Mouse (Mus musculus): ENCODE measurements at regions not wholly inside any gene's neighbourhood (a gene's known extent, or its start where the extent isn't known, plus 50 kb on each side); places are given as distances from the start of the nearest gene placed in this dataset.

GRCm38 (mm10) chr10:19118569-19119280 is 103.3 kb upstream of the Tnfaip3 start:
- ATAC-seq (ENCODE audit: low read depth), result no peak
- 75% methylated on average over 5 of the region's 5 CpGs for WGBS
- no peak for DNase-seq (ENCODE audit: low spot score)
- peaks cover 10% of the 10 kb centered on the region for H3K4me1 ChIP-seq (ENCODE audit: control insufficient read depth, insufficient read depth, low read length)
- no peaks in the 10 kb centered on the region for H3K9me3 ChIP-seq (ENCODE audit: control insufficient read depth, low read length)
- H3K9ac ChIP-seq (ENCODE audit: low read depth, low read length), result no peak overlapping the region
- H3K36me3 ChIP-seq (ENCODE audit: control insufficient read depth, insufficient read depth, low read length), result no peaks in the 10 kb centered on the region
- no peak overlapping the region for H3K4me3 ChIP-seq (ENCODE audit: low read depth, low read length)
- no peak overlapping the region for H3K27ac ChIP-seq (replicated peaks; ENCODE audit: low read depth, low read length)
- H3K27me3 ChIP-seq (replicated peaks; ENCODE audit: control insufficient read depth, insufficient read depth, low read length), result no peaks in the 10 kb centered on the region; the same call in 1 of the 2 replicates
- no peak overlapping the region for H3K4me2 ChIP-seq (ENCODE audit: low read depth, low read length)

GRCm38 (mm10) chr10:19117071-19117605 is 101.7 kb upstream of the Tnfaip3 start:
- DNase-seq (ENCODE audit: low spot score) (peak; percentile 88), ATAC-seq (ENCODE audit: low read depth) (peak; percentile 84)
- no peaks in the 10 kb centered on the region for H3K36me3 ChIP-seq (ENCODE audit: control insufficient read depth, insufficient read depth, low read length)
- no peaks in the 10 kb centered on the region for H3K9me3 ChIP-seq (ENCODE audit: control insufficient read depth, low read length)
- no peaks in the 10 kb centered on the region; the same call in 1 of the 2 replicates for H3K27me3 ChIP-seq (replicated peaks; ENCODE audit: control insufficient read depth, insufficient read depth, low read length)
- H3K4me1 ChIP-seq (ENCODE audit: control insufficient read depth, insufficient read depth, low read length), result peaks cover under 1% of the 10 kb centered on the region; the same call in 1 of the 2 replicates
- H3K9ac ChIP-seq (ENCODE audit: low read depth, low read length), result no peak overlapping the region
- H3K27ac ChIP-seq (replicated peaks; ENCODE audit: low read depth, low read length), result no peak overlapping the region
- WGBS, result 31% methylated on average over 9 of the region's 9 CpGs
- H3K4me2 ChIP-seq (ENCODE audit: low read depth, low read length), result no peak overlapping the region
- H3K4me3 ChIP-seq (ENCODE audit: low read depth, low read length), result no peak overlapping the region

GRCm38 (mm10) chr10:19112459-19112858 is 97.0 kb upstream of the Tnfaip3 start:
- H3K36me3 ChIP-seq (ENCODE audit: control insufficient read depth, insufficient read depth, low read length), result no peaks in the 10 kb centered on the region

GRCm38 (mm10) chr10:19105231-19105681 is 89.8 kb upstream of the Tnfaip3 start:
- H3K4me1 ChIP-seq (ENCODE audit: control insufficient read depth, insufficient read depth, low read length), result peaks cover 13% of the 10 kb centered on the region; the same call in 1 of the 2 replicates
- DNase-seq (ENCODE audit: low spot score) (peak; percentile 81), ATAC-seq (ENCODE audit: low read depth) (peak; percentile 47; the same call in 1 of the 2 replicates)
- peak overlapping the region; percentile 1 for H3K4me2 ChIP-seq (ENCODE audit: low read depth, low read length)
- WGBS, result 21% methylated on average over 6 of the region's 6 CpGs
- H3K27me3 ChIP-seq (replicated peaks; ENCODE audit: control insufficient read depth, insufficient read depth, low read length), result no peaks in the 10 kb centered on the region
- no peak overlapping the region for H3K4me3 ChIP-seq (ENCODE audit: low read depth, low read length)
- no peak overlapping the region for H3K9ac ChIP-seq (ENCODE audit: low read depth, low read length)
- no peaks in the 10 kb centered on the region for H3K9me3 ChIP-seq (ENCODE audit: control insufficient read depth, low read length)
- H3K36me3 ChIP-seq (ENCODE audit: control insufficient read depth, insufficient read depth, low read length), result no peaks in the 10 kb centered on the region
- peak overlapping the region; percentile 67 for H3K27ac ChIP-seq (replicated peaks; ENCODE audit: low read depth, low read length)

More at GRCm38 (mm10) chr10:19112459-19112858, 97.0 kb upstream of the Tnfaip3 start:
- no peaks in the 10 kb centered on the region for H3K9me3 ChIP-seq (ENCODE audit: control insufficient read depth, low read length)
- H3K4me3 ChIP-seq (ENCODE audit: low read depth, low read length), result no peak overlapping the region
- H3K4me2 ChIP-seq (ENCODE audit: low read depth, low read length), result no peak overlapping the region
- H3K27me3 ChIP-seq (replicated peaks; ENCODE audit: control insufficient read depth, insufficient read depth, low read length), result no peaks in the 10 kb centered on the region
- no peak overlapping the region for H3K9ac ChIP-seq (ENCODE audit: low read depth, low read length)
- H3K27ac ChIP-seq (replicated peaks; ENCODE audit: low read depth, low read length), result no peak overlapping the region
- WGBS, result 80% methylated on average over 2 of the region's 2 CpGs
- H3K4me1 ChIP-seq (ENCODE audit: control insufficient read depth, insufficient read depth, low read length), result no peaks in the 10 kb centered on the region
- DNase-seq (ENCODE audit: low spot score), result no peak
- no peak for ATAC-seq (ENCODE audit: low read depth)

- peak overlapping the region; percentile 67 for H3K27ac ChIP-seq (replicated peaks; ENCODE audit: low read depth, low read length)
- H3K4me1 ChIP-seq (ENCODE audit: control insufficient read depth, insufficient read depth, low read length), result peaks cover 13% of the 10 kb centered on the region; the same call in 1 of the 2 replicates
- no peaks in the 10 kb centered on the region for H3K36me3 ChIP-seq (ENCODE audit: control insufficient read depth, insufficient read depth, low read length)
- peak; percentile 41 for ATAC-seq (ENCODE audit: low read depth)
- 36% methylated on average over 5 of the region's 5 CpGs for WGBS
- no peak overlapping the region for H3K9ac ChIP-seq (ENCODE audit: low read depth, low read length)
- H3K9me3 ChIP-seq (ENCODE audit: control insufficient read depth, low read length), result no peaks in the 10 kb centered on the region
- peak overlapping the region; percentile 1 for H3K4me2 ChIP-seq (ENCODE audit: low read depth, low read length)
- no peaks in the 10 kb centered on the region for H3K27me3 ChIP-seq (replicated peaks; ENCODE audit: control insufficient read depth, insufficient read depth, low read length)
- peak; percentile 53 for DNase-seq (ENCODE audit: low spot score)
- H3K4me3 ChIP-seq (ENCODE audit: low read depth, low read length), result no peak overlapping the region
Measured at GRCm38 (mm10) chr10:19104671-19105203, 89.3 kb upstream of the Tnfaip3 start.

- H3K4me3 ChIP-seq (ENCODE audit: low read depth, low read length), result no peak overlapping the region
- DNase-seq (ENCODE audit: low spot score) (no peak), ATAC-seq (ENCODE audit: low read depth) (no peak)
- no peaks in the 10 kb centered on the region for H3K36me3 ChIP-seq (ENCODE audit: control insufficient read depth, insufficient read depth, low read length)
- no peaks in the 10 kb centered on the region for H3K9me3 ChIP-seq (ENCODE audit: control insufficient read depth, low read length)
- peaks cover 3% of the 10 kb centered on the region; the same call in 1 of the 2 replicates for H3K4me1 ChIP-seq (ENCODE audit: control insufficient read depth, insufficient read depth, low read length)
- no peak overlapping the region for H3K4me2 ChIP-seq (ENCODE audit: low read depth, low read length)
- no peaks in the 10 kb centered on the region for H3K27me3 ChIP-seq (replicated peaks; ENCODE audit: control insufficient read depth, insufficient read depth, low read length)
- no peak overlapping the region for H3K27ac ChIP-seq (replicated peaks; ENCODE audit: low read depth, low read length)
- 89% methylated on average over 10 of the region's 10 CpGs for WGBS
- no peak overlapping the region for H3K9ac ChIP-seq (ENCODE audit: low read depth, low read length)
Measured at GRCm38 (mm10) chr10:19099369-19100285, 84.2 kb upstream of the Tnfaip3 start.

- no peaks in the 10 kb centered on the region for H3K36me3 ChIP-seq (ENCODE audit: control insufficient read depth, insufficient read depth, low read length)
- no peaks in the 10 kb centered on the region for H3K9me3 ChIP-seq (ENCODE audit: control insufficient read depth, low read length)
- H3K4me2 ChIP-seq (ENCODE audit: low read depth, low read length), result no peak overlapping the region
- H3K27me3 ChIP-seq (replicated peaks; ENCODE audit: control insufficient read depth, insufficient read depth, low read length), result no peaks in the 10 kb centered on the region
- 48% methylated on average over 8 of the region's 8 CpGs for WGBS
- peak; percentile 24 for DNase-seq (ENCODE audit: low spot score)
- H3K4me1 ChIP-seq (ENCODE audit: control insufficient read depth, insufficient read depth, low read length), result no peaks in the 10 kb centered on the region
- H3K4me3 ChIP-seq (ENCODE audit: low read depth, low read length), result no peak overlapping the region
- no peak overlapping the region for H3K9ac ChIP-seq (ENCODE audit: low read depth, low read length)
- H3K27ac ChIP-seq (replicated peaks; ENCODE audit: low read depth, low read length), result no peak overlapping the region
- no peak for ATAC-seq (ENCODE audit: low read depth)
Measured at GRCm38 (mm10) chr10:19094297-19094696, 78.8 kb upstream of the Tnfaip3 start.

GRCm38 (mm10) chr10:19093689-19094088 is 78.2 kb upstream of the Tnfaip3 start:
- H3K27me3 ChIP-seq (replicated peaks; ENCODE audit: control insufficient read depth, insufficient read depth, low read length), result no peaks in the 10 kb centered on the region
- DNase-seq (ENCODE audit: low spot score) (no peak), ATAC-seq (ENCODE audit: low read depth) (no peak)
- H3K9ac ChIP-seq (ENCODE audit: low read depth, low read length), result no peak overlapping the region
- no peaks in the 10 kb centered on the region for H3K9me3 ChIP-seq (ENCODE audit: control insufficient read depth, low read length)
- no peaks in the 10 kb centered on the region for H3K4me1 ChIP-seq (ENCODE audit: control insufficient read depth, insufficient read depth, low read length)
- 70% methylated on average over 3 of the region's 3 CpGs for WGBS
- no peak overlapping the region for H3K4me3 ChIP-seq (ENCODE audit: low read depth, low read length)
- H3K36me3 ChIP-seq (ENCODE audit: control insufficient read depth, insufficient read depth, low read length), result no peaks in the 10 kb centered on the region
- no peak overlapping the region for H3K4me2 ChIP-seq (ENCODE audit: low read depth, low read length)
- H3K27ac ChIP-seq (replicated peaks; ENCODE audit: low read depth, low read length), result no peak overlapping the region
